Mouse (Mus musculus): ENCODE measurements around the gene Slirp.

GRCm38 (mm10) chr12:87418921-87419320, 24.8 kb upstream of the Slirp start:
- TF ChIP-seq CTCF (IDR thresholded peaks at IDR 0.05; ENCODE audit: insufficient read depth, low read depth, low read length): no peak
- no peak for TF ChIP-seq POLR2A (IDR thresholded peaks at IDR 0.05; ENCODE audit: insufficient read depth, low read depth, low read length)
